Mouse (Mus musculus) testis, postnatal 14 days (tissue): ENCODE measurements around the gene Gm28042.

Experiments used
- DNase-seq: peaks from one replicate; pipeline ENCODE4 v3.0.0; 2021; ENCODE audit warnings: low spot score

The Gm28042 gene

DNA sequence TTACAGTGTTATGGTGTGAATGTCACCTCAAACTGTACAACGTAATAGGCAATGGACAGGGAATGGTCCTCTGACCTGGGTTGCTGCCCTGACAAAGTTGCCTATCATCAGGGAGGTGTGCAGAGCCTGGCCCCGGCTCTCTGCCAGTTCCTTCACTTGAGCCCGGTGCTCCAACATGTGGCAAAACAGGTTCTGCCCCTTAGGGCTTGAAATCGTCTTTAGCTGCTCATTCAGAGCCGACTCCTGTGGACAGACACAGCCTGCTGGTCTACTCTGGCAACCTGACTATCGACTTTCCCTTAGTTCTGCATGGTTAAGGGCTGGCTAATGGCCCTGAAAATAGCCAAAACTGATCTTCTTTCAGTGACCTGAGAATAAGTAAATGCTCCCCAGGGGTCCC is 32.9 kb downstream of the Gm28042 start:
- no peak for DNase-seq

GRCm38 (mm10) chr2:120060651-120061050 is 33.4 kb downstream of the Gm28042 start:
- DNase-seq, result no peak

DNA sequence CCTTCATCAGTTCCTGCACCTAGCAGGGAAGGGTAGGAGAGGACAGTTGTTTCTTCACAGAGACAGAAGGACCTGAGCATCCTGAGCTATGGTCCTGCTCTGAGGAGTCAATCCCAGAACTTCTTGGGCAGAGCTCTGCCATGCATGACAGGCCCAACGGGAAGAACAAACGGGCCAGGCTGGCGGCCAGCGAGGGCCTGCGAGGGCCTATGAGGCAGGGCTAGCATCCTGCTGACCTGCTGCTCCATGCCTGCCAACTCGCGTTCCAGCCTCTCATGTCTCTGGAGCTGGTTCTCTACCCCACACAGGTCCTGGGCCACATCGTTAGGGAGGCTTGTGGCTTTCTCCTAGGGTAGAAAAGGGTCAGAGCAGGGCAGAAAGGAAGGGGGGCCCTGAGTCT is 35.0 kb downstream of the Gm28042 start:
- DNase-seq, result no peak

DNA sequence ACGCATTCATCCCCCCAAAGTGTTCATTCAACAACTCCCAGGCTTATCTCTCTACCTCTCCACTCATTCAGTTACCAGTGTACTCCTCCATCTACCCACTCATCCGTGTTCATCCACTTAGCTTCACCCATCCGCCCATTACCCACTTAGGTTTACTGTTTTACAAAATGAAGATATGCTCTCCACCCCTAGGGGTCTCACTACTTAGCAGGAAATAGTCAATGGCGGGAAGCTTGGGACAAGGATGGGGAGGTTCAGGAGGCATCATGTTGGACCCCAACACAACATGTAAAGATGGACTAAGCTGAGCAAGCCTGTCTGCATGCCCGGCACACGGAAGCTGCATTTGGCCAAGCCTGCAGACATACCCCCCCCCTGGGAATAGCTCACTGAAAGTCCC is 37.3 kb downstream of the Gm28042 start:
- no peak for DNase-seq

DNA sequence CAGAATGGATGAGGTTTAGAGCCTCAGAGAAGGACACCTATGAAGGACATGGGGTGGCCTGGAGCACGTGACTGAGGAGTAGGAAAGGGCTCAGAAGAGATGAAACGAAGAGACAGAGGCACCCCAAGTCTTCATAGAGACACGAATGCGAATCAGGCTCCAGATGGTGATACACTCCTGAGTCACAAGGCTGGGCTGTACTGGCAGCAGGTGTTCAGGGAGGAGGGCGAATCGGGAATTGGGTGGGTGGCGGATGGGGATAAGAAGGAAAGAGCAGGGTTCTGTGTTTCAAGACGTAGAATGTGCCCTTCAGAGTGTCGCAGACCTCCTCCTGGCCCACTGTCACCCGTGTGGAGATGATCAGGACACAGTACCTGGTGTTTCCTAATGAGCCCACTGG is 38.0 kb downstream of the Gm28042 start:
- DNase-seq, result no peak

DNA sequence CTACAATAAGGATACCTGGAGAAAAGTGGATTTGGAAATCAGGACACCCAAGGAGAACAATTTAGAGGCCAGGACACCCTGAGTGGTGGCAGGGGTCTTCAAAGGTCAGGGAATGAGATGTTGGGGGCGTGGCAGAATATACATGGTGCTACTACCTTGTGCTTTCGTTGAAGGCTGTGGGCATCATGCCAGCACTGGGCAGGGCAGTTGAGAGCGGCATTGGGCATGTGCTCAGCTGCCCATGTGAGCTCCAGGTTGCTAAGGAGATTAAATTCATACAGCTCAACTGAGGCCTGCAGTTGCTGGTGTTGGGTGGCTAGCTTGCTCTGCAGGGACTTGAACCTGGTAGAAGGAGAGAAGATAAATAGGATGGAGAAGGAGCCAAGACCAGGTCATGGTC is 38.9 kb downstream of the Gm28042 start:
- peak; percentile 84 for DNase-seq

DNA sequence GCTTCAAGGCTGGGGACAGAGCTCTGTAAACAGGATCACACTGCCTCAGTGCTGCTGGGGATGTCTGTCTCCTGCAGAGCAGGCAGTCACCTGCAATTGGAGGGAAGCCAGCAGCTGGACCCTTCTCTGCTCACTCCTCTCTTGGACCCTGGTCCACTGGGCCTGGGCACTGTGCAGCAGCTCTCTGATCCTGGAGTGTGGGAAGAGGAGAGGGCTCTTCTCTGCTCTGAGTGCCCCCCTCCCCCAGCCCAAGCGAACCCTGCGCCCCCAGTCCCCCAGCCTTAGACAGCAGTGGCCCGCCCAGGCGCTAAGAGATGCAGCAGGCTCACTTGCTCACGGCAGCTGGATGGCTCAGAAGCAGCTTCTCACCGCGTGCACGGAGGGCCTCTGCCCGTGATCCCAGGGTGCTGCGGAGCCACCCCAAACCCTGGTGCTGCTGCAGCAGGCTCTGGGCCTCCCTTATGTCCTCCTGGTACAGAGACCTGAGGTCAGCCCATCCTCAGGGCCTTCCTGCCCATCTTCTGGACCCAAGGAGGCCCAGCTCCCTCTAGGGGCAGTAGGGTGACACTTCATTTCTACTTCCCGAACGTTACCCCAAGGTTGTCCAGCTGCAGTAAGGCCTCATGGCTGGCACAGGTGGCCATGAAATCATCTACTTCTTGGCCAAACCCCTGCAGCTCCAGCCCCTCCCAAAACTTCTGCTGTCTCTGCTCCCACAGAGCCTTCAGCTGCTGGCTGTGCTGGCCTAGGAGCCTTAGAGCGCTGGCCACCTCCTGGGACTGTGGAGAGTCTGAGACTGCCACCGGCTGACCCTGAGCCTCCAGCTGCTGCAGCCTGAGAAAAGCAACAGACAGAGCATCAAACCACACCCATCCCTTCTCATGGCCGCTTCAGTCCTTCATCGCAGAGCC is 41.5 kb downstream of the Gm28042 start:
- DNase-seq, result no peak

DNA sequence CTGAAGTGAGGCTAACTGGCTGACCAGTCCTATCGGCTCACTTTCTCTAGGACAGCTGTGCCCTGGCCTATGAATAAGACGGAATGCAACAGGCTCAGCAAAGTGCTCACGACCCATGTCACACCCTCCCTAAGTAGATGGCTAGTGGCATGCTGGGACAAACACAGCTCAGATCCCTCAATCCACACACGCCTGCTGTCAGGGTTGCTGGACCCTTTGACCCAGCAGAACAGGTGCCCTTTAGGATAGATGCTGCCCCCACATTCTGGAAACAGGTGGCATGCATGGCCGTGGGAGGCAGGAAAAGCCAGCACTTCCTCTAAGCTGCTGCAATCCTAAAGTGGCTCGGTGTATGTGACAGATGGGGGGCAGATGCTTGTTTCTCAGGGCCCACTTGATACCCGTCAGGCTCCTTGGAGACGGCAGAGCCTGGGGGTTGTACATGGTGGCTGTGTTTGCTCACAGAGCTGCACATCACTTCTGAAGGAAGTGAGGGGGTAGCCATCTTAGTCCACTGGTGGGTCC is 42.2 kb downstream of the Gm28042 start:
- DNase-seq, result no peak

DNA sequence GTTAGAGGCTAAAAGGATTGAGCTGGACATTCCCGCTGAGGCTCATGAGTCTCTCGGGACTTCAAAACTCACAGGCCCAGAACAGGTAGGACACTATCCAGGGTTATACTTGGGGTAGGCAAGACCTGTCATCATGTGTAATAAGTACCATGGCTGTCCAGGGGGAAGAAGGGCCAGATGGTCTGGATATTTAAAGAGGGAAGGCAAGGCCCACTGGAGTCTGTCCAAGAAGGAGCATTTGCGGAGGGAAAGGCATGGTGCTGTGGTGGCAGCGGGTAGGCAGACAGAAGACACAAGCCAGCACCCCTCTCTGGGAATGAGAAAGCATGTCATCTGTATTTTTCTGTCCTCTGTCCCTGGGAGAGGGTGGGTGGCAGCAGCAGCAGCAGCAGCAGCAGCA is 46.8 kb downstream of the Gm28042 start:
- no peak for DNase-seq

DNA sequence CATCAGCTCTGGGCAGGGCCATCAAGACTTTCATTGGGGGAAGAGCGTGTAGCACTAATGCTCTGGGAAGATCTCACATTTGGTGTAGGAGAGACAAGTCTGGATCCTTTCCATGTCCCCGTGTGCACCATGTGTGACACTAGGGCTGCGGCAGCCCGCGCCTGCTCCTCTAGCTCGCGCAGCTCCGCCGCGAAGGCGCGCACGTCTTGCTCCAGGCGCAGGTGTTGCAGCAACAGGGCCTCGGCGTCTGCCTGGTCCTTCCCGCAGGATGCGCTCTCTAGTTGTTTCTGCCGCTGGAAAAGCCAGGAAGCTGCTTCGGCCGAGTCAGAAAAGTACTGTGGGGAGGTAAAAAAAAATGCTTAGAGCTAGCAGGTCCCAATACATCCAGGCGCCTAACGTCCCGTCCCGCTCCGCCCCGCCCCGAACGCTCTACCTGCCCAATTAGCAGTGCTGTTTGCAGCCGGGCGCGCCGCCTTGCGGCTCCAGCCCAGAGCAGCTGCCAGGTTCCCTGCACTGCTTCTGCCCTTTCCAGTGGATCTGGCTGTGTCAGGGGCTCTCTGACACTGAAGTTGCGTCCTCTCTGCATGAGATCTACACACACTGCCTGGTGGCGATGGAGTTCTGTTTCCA is 48.9 kb downstream of the Gm28042 start:
- peak; percentile 59 for DNase-seq

DNA sequence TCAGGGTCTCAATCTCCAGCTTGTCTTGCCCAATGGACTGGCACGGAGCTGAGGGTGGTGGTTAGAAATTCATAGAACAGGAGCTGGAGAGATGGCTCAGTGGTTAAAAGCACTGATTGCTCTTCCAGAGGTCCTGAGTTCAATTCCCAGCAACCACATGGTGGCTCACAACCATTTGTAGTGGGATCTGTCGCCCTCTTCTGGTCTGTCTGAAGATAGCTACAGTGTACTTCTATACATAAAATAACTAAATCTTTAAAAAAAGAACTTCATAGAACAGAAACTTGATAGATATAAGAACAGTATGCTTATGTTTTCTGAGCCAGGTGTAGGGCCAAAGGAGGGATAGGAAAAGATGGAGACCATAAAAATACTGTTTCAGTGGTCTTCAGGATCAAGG is 55.1 kb downstream of the Gm28042 start:
- DNase-seq, result no peak

DNA sequence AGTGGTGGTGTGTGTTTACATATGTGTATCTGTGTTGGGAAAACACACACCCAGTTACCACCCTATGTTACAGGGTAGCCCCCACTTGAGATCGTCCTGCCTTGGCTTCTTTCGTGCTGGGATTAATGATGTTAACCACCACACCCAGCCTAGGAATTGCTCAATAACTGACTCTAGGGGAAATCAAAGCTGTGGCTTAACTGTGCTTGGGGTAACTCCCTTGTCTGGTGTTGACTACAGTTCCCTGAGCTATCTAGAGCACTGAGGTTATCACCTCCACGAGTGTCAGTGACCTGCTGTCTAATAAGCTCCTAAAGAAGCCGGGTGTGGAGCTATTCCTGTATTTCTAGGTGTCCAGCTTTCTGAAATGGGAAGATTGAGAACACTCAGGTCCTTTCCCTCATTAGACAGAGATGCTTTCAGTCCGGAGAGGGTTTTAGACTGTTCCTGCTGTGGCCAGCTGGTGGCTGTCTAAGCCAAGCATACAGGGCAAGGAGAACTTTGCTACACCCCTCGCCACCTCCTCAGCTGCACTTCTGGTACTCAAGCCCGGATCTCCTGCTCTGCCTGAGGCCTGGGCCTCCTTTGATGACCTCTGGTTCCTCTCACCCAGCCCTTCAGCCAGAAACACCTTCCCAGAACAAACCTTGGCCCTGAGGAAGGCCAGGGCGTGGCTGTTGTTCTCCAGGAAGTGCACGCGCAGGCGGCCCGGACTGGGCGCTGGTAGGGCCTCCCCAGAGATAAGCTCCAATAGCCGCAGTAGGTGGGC is 57.5 kb downstream of the Gm28042 start:
- no peak for DNase-seq

GRCm38 (mm10) chr2:120086038-120086437 is 58.7 kb downstream of the Gm28042 start:
- peak; percentile 60 for DNase-seq

- DNase-seq, result no peak
These were observed 60.1 kb downstream of the Gm28042 start for GRCm38 (mm10) chr2:120087391-120087790.

- DNase-seq, result no peak
These were observed 60.6 kb downstream of the Gm28042 start for GRCm38 (mm10) chr2:120087897-120088296.

- no peak for DNase-seq
These were observed 63.7 kb downstream of the Gm28042 start for GRCm38 (mm10) chr2:120090979-120091378.
